Mouse (Mus musculus): ENCODE results near the gene Evpl. TPM values are rescaled to one million over a fixed set of nuclear protein-coding genes. Genes with fewer than 3 reads are reported as not detected.
A peak's percentile ranks its signal among the peaks of the same experiment; 100 is the strongest.

Evpl gene
- total RNA-seq, 2 experiments from 2014 or later: 0.05 to 1.2 TPM

- ATAC-seq (replicated peaks; ENCODE audit: poor library complexity): no peak
Observed at GRCm38 (mm10) chr11:116215991-116216390, 21.9 kb downstream of the Evpl start.

GRCm38 (mm10) chr11:116215181-116215580 is 22.7 kb downstream of the Evpl start:
- ATAC-seq (replicated peaks; ENCODE audit: poor library complexity): peak; percentile 43

GRCm38 (mm10) chr11:116213877-116214510 is 23.9 kb downstream of the Evpl start:
- ATAC-seq (replicated peaks; ENCODE audit: poor library complexity): no peak

GRCm38 (mm10) chr11:116212847-116213246 is 25.0 kb downstream of the Evpl start:
- no peak for ATAC-seq (replicated peaks; ENCODE audit: poor library complexity)

DNA sequence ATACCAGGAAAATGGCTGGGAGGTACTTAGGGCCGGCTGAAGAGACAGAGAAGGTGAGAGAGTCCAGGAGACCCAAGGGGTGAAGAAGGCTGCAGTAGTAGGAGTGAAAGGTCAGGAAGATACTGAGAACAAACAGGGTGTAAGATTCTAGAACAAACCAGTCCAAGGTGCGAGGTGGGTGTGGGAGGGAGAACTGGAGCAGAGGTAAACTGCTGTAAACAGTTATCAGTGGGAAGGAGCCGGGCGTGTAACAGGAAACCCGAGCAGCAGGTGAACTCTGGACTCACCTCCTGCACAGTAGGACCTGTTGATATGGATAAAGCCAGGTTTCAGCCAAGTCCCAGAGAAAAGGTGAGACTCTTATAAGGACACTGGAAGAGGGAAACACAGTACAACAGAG is 27.2 kb downstream of the Evpl start:
- no peak for ATAC-seq (replicated peaks; ENCODE audit: poor library complexity)

GRCm38 (mm10) chr11:116209257-116209656 is 28.6 kb downstream of the Evpl start:
- ATAC-seq (replicated peaks; ENCODE audit: poor library complexity): no peak

DNA sequence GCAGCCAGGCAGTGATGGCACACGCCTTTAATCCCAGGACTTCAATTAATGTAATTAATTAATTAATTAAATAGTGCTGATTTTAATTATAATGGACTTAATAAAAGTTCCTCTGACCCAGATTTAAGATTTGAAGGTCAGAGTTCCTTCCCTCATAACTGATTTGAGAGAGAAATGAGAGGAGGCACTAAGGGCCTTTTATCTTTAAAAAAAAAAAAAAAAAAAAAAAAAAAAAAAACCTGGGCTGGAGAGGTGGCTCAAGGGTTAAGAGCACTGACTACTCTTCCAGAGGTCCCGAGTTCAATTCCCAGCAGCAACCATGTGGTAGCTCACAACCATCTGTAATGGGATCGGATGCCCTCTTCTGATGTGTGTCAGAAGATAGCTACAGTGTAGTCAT is 29.2 kb downstream of the Evpl start:
- ATAC-seq (replicated peaks; ENCODE audit: poor library complexity): no peak

GRCm38 (mm10) chr11:116206678-116207077 is 31.2 kb downstream of the Evpl start:
- ATAC-seq (replicated peaks; ENCODE audit: poor library complexity): no peak

GRCm38 (mm10) chr11:116203150-116203549 is 34.7 kb downstream of the Evpl start:
- no peak for ATAC-seq (replicated peaks; ENCODE audit: poor library complexity)

DNA sequence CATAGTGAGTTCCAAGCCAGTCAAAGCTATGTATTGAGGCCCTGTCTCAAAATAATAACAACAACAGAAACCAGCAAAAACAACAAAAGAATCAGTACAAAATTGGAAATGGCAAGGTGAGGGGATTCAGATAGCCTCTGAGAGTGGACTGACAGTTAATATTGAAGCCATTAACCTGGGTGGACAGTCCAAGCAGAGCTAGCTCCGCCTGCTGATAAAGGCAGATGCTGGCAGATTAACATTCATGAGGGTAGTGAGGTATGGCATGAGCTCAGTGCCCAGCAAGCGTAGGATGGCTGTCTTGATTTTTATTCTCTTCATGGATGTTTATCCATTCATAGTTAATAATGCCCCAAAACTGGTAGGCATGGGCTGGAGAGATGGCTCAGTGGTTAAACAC is 36.7 kb downstream of the Evpl start:
- ATAC-seq (replicated peaks; ENCODE audit: poor library complexity): no peak

DNA sequence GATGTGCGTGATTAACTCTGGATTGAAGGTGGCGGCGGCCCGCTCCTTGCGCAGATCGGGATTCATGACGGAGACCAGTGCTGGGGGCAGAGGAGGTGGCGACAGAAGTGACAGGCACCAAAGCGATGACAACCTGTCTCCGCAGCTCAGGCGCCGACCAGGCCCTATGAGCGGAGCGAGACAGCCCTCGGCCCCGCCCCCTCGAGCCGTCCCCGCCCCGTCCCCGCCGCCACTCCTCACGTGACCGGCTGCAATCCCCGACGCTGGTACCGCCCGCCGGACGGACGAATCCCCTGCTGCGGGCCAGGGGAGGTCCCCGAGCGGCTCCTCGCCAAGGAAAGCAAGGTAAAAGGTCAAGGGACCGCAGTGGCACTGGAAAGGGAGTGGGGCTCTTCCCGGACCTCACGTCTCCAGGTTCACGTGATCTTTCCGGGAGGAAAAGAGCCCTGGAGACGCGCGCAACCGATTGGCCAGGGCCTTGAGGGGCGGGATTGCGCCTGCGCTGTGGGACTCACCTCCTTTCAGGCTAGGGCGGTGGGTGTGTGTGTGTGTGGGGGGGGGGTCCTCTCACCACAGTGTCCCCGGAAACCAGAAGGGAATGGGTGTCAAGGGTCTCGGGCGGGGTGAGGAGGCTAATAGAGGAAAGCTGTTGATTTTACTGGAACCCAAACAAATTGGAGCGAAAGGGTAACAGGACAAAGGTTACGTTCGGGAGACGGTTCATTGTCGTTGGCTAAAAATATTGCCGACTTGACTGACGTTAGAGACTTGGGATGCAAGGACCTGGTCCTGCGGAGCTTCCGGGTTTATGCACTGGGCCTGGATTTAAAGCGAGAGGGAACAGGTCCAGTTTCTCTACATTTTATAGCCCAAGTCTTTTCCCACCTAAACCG is 39.0 kb downstream of the Evpl start, which contains the start of the genes Ten1 and Acox1:
Gene Ten1, plus strand, starts transcription at position 217 of the 893 bp plus-strand sequence.
Gene Acox1, minus strand, starts transcription at position 407 of the 893 bp plus-strand sequence.
- ATAC-seq (replicated peaks; ENCODE audit: poor library complexity): peak; percentile 85

DNA sequence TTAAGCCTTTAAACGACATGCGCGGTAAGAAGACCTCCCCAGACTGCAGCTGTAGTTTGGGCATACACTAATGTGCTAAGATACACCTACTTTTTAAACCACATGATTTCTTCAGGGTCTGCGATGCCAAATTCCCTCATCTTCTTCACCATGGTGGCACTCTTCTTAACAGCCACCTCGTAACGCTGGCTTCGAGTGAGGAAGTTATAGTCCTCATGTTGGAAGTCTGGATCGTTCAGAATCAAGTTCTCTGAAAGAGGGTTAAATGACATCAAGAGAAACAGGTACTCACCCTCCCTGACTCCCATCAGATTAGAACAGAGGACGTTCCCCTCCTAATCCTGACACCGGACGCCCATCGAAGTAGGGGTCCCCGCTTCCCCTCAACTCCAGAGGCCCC is 39.7 kb downstream of the Evpl start:
- ATAC-seq (replicated peaks; ENCODE audit: poor library complexity): no peak

DNA sequence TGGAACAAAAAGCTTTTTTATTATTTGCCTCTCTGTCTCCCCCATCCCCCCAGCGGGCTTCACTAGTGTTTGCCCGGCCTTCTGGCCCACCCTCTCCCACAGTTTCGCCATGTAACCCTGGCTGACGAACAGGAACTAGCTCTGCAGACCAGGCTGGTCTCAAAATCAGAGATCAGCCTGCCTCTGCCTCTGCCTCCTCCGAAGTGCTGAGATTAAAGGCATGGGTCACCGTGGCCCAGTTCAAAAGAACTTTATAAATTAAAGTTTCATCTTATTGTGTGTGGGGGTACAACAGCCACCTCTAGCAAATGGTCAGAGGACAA is 40.3 kb downstream of the Evpl start:
- no peak for ATAC-seq (replicated peaks; ENCODE audit: poor library complexity)

DNA sequence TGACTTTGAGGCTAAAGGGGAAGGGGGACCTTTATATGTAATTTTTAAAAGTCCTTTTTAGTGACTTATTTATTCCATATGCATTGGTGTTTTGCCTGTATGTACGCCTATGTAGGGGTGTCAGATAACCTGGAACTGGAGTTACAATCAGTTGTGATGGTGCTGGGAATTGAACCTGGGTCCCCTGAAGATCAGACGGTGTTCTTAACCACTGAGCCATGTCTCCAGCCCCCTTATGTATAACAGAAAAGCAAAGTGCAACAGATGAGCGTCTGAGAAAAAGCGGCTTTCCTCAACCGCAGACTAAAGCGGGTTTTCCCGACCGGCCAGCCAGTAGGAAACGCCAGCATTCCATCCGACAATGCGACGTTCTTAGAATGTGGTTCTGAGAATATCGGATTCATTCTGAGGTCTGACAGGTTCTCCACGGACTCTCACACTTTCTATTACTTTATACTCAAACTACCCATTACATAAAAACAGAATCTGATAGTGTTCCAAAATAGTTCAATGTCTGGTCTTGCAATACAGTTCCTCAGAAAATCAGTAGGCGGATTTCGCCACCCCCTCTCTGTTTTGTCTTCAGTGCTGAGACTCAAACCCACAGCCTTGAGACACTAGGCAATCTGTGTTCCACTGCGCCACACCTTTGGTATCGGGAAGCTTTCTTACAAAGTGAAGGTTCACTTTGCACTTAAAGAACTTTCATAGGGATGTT is 40.9 kb downstream of the Evpl start:
- ATAC-seq (replicated peaks; ENCODE audit: poor library complexity): no peak

DNA sequence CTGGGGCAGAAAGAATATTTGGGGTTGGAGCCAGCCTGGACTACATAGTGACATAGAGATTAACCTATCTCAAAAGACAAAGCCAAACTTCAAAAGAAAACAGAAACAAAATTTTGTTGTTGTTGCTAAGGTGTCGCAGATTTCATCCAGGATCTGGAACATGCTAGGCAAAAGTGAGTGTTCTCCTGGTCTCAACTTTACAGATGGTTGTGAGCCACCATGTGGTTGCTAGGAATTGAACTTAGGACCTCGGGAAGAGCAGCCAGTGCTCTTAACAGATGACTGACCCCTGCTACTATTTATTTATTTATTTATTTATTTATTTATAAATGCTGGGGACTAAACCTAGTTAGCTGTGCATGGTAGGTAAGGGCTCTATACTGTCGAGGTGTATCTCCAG is 41.5 kb downstream of the Evpl start:
- no peak for ATAC-seq (replicated peaks; ENCODE audit: poor library complexity)

GRCm38 (mm10) chr11:116195252-116195651 is 42.6 kb downstream of the Evpl start:
- ATAC-seq (replicated peaks; ENCODE audit: poor library complexity): peak; percentile 30

DNA sequence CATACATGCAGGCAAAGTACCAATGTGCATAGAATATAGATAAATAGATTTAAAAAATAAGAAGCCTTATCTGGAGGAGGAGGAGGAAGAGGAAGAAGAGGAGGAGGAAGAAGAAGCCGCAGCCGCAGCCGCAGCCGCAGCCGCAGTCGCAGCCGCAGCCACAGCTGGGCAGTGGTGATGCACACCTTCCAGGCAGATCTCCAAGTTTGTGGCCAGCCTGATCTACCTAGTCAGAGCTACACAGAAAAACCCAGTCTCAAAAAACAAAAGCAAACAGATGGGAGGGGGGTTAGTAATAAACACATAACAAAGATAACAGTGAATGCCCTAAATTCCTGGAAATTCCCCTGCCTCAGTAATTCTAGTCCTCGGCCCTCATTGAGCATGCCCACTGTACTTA is 43.3 kb downstream of the Evpl start:
- ATAC-seq (replicated peaks; ENCODE audit: poor library complexity): no peak

- ATAC-seq (replicated peaks; ENCODE audit: poor library complexity): no peak
Observed at GRCm38 (mm10) chr11:116187226-116187930, 50.5 kb downstream of the Evpl start.

GRCm38 (mm10) chr11:116186360-116186759 is 51.5 kb downstream of the Evpl start:
- ATAC-seq (replicated peaks; ENCODE audit: poor library complexity): no peak

- no peak for ATAC-seq (replicated peaks; ENCODE audit: poor library complexity)
Observed at GRCm38 (mm10) chr11:116185836-116186235, 52.0 kb downstream of the Evpl start.
